Mouse (Mus musculus): ENCODE results near the gene Phactr3. TPM values are rescaled to one million over a fixed set of nuclear protein-coding genes. Genes with fewer than 3 reads are reported as not detected.
"Not testable (repeated sequence)": the region's sequence is repeated elsewhere in the genome, so short reads cannot be mapped to it uniquely, and the experiment has no call there.

Phactr3 gene
- 1 to 10 TPM; 2.6 to 2.7 TPM for total RNA-seq (2021)

GRCm38 (mm10) chr2:178118801-178119560 is at the start of gene Phactr3:
Gene Phactr3 (plus strand): TSS chr2:178118975.
- DNase-seq: no peak

GRCm38 (mm10) chr2:178078166-178078717 is 40.5 kb upstream of the Phactr3 start, which contains the start of gene Zfp931:
Gene Zfp931 (minus strand): TSS chr2:178078476.
- DNase-seq: not testable (repeated sequence)

- no peak for DNase-seq
Measured at GRCm38 (mm10) chr2:178089586-178089985, 29.2 kb upstream of the Phactr3 start.

- DNase-seq: peak; percentile 63
Measured at GRCm38 (mm10) chr2:178098021-178098420, 20.8 kb upstream of the Phactr3 start.

GRCm38 (mm10) chr2:178101957-178102356 is 16.8 kb upstream of the Phactr3 start:
- peak; percentile 64 for DNase-seq

- peak; percentile 57 for DNase-seq
Measured at GRCm38 (mm10) chr2:178117946-178118345, 829 bp upstream of the Phactr3 start.

- no peak for DNase-seq
Measured at GRCm38 (mm10) chr2:178119561-178120355, 983 bp downstream of the Phactr3 start.

GRCm38 (mm10) chr2:178120356-178120645 is 1.5 kb downstream of the Phactr3 start:
- DNase-seq: no peak

GRCm38 (mm10) chr2:178120651-178121374 is 2.0 kb downstream of the Phactr3 start:
- DNase-seq: no peak

GRCm38 (mm10) chr2:178121375-178121688 is 2.6 kb downstream of the Phactr3 start:
- no peak for DNase-seq

GRCm38 (mm10) chr2:178121946-178122665 is 3.3 kb downstream of the Phactr3 start:
- no peak for DNase-seq

GRCm38 (mm10) chr2:178123466-178123865 is 4.7 kb downstream of the Phactr3 start:
- DNase-seq: no peak

GRCm38 (mm10) chr2:178125427-178125826 is 6.7 kb downstream of the Phactr3 start:
- no peak for DNase-seq

GRCm38 (mm10) chr2:178126041-178126820 is 7.5 kb downstream of the Phactr3 start:
- no peak for DNase-seq

- no peak for DNase-seq
Measured at GRCm38 (mm10) chr2:178128594-178128993, 9.8 kb downstream of the Phactr3 start.

- DNase-seq: no peak
Measured at GRCm38 (mm10) chr2:178129161-178129560, 10.4 kb downstream of the Phactr3 start.

- DNase-seq: no peak
Measured at GRCm38 (mm10) chr2:178129676-178130075, 10.9 kb downstream of the Phactr3 start.

GRCm38 (mm10) chr2:178130536-178130935 is 11.8 kb downstream of the Phactr3 start:
- no peak for DNase-seq

- DNase-seq: no peak
Measured at GRCm38 (mm10) chr2:178131011-178131410, 12.2 kb downstream of the Phactr3 start.

- no peak for DNase-seq
Measured at GRCm38 (mm10) chr2:178131606-178132365, 13.0 kb downstream of the Phactr3 start.

GRCm38 (mm10) chr2:178135713-178136112 is 16.9 kb downstream of the Phactr3 start:
- no peak for DNase-seq

All from heart, postnatal 4 days (tissue).